Mouse (Mus musculus) megakaryocyte, adult 5-6 weeks (primary cell): ENCODE data around the gene Tmprss3. TPM values are rescaled to one million over a fixed set of nuclear protein-coding genes. Genes with fewer than 3 reads are reported as not detected.

Experiments
- ATAC-seq: 2 replicates; pipeline ENCODE4 v1.8.0; 2016; ENCODE audit warnings: mild to moderate bottlenecking, inconsistent platforms; ENCODE audit not compliant: poor library complexity, severe bottlenecking
- total RNA-seq, 2 experiments: library from RNA; stranded (forward) in 1 of 2; stranded (reverse) in 1 of 2; fragments of 153-499, 151-499 nt in 1 of 2; fragments of 221-1000, 200-1000 nt in 1 of 2; gene quantifications; 2 replicates each; pipeline versions ENCODE4 v1.2.3 to v1.2.4; 2015 to 2017

Tmprss3 gene
- total RNA-seq (2015) = 0.23 and 0.56 TPM in 2 replicates
- 0.16 and 0.26 TPM in 2 replicates for total RNA-seq (2017)

DNA sequence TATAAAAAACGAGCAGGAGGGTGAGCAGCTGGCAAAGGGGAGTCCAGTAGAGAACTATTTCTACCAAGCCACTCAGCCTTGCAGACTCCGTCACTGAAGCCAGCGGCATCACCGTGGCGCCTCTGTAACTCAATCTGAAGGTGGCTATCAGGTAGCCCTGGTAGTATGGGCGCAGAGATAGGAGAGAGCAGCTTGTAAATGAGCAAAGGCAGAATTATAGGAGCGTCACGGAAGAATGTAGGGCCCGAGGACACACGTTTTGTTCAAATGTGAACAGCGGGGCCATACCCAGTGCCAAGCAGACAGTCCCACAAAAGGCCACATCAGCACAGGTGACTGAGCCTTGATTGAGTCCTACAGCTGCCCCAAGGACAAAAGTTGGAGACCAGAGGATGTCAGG lies at the start of gene Tmprss3:
Gene Tmprss3, minus strand, starts transcription at position 101 of the 400 bp plus-strand sequence.
- ATAC-seq = no peak

DNA sequence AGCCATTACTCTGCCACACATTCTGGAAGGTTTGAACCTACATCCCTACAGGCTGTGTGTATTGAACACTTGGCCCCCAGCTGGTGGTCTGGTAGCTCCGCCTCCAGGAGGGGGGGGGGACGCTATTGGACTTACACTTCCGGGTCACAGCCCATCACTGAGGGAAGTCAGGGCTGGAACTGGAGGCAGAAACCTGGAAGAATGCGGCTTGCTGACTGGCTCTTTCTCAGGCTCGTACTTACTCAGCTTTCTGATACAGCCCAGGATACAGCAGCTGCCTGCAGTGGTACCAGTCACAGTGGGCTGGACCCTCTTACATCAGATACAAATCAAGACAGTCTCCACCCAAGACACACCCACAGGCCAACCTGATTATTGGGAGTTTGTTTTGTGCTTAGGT lies 48.4 kb upstream of the Tmprss3 start:
- no peak for ATAC-seq

DNA sequence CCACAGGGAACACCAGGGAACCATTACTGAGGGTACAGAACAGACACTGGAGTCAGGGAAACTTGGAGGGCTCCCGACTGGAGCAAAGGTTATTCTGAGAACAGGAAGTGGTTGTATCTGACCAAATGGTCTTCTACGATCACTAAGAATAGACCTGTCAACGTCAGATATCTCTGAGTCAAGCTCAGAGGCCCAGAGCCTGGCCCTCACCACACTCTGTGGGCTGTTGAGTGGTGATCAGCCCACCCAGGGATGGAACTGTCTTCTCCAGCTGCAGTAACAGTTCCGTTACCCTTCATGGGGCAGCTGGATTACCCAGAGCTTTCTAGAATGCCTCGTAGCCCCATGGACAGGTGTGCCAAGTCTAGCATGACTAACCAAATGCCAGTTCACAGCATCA lies 46.5 kb upstream of the Tmprss3 start:
- ATAC-seq = no peak

DNA sequence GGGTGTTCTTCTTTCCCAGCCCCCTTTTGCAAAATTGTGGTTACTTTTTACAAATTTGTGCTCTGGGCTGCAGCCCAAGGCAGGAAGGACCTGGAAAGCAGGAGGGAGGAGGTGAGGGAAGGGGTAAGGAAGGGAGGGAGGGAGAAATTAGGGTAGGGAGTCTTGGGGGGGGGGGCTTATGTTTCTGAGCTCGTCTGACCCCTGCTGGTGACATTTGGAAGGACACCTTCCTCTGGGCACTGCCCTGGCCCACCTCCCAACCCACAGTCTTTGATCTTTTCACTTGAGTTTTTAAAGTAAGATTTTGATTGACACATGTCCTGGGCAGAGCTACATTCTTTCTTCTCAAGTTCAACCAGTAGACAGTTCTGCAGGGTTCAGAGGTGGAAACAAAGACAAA lies 44.0 kb upstream of the Tmprss3 start:
- ATAC-seq = 0 out of 2 replicates have a peak, but pooled peaks have one; percentile 43

DNA sequence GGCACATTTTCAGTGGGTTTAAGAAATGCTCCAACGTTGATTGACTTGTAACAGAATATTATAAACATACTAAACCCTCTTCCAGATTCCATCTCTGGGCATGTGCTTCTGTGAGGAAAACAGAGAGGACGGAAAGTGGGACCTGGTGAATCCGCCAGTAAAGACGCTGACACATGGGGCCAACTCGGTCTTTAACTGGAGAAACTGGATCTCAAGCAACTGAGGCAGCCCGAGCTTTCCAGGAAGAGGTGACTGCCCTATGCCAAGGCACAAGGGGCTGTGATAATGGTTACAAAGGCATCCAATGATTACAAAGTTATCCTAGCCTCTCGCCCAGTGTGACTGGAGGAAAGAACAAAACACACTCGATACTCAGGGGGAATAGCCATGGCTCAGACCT lies 42.4 kb upstream of the Tmprss3 start:
- no peak for ATAC-seq

DNA sequence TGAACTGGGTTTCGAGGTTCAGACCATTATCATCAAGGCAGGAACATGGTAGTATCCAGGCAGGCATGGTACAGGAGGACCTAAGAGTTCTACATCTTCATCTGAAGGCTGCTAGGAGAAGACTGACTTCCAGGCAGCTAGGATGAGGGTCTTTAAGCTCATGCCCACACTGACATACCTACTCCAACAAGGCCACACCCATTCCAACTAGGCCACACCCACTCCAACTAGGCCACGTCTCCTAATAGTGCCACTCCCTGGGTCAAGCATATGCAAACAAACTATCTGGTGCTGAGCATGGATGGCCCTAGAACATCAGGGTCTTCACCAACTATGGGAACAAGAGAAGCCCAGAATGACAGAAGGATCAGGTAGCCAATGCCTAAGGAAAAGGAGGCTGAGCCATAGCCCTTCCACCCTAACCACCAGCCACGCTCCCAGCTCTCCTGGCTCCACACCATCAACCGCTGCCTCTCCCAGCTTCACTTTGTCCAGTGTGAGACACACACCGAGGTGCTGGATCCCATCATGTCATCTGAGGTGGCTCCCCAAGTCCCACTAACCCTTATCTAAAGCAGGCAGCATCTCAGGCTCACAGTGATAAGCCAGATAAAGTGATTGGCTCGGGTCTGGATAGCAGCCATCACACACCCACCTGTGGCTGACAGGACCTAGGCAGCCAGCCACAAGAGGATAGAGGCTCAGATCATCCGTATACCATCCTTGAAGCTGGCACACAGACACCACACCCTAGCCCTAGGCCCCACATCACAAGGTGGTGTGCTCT lies 39.6 kb upstream of the Tmprss3 start:
- ATAC-seq = no peak

DNA sequence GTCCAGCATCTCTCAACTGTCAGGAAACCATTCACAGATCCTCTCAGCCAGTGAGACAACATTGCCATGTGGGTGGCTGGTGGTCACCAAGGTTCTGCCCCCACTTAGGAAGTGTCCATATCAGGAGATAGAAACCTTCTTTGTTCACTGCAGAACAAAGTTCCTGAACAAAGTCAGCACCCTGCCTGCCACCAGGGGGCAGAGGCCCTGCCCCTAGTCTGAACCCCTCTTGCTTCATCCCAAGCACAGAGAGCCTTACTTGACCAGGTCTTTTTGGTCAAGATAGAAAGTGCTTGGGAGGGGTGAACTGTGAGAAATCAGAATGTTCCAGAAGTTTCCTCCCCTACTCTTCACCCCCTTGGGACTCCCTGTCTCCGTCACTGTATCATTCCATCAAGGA lies 37.1 kb upstream of the Tmprss3 start:
- no peak for ATAC-seq

DNA sequence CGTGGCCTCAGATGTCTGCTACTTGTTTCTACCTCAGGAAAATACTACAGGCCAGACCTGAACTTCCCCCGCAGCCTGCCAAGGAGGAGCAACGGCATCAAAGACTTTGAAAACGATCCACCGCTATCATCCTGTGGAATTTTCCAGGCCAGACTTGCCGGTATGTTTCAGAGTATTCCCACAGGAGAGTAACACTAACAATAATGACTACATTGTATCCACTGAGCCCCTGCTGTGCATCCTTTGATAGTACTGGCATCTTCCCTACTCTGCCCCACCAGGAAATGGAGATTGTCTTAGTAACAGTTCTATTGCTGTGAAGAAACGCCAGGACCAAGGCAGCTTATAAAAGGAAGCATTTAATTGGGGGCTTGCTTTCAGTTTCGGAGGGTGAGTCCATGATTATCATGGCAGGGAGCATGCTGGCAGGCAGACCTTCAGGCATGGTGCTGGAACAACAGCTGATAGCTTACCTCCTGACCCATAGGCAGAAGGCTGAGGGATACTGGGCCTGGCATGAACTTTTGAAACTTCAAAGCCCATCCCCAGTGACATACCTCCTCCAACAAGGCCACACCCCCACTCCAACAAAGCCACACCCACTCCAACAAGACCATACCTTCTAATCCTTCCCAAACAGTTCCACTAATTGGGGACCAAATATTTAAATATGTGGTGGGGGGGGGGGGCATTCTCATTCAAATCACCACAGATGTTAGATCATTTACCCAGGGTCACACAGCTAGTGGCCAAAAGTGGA lies 33.7 kb upstream of the Tmprss3 start:
- ATAC-seq = no peak

DNA sequence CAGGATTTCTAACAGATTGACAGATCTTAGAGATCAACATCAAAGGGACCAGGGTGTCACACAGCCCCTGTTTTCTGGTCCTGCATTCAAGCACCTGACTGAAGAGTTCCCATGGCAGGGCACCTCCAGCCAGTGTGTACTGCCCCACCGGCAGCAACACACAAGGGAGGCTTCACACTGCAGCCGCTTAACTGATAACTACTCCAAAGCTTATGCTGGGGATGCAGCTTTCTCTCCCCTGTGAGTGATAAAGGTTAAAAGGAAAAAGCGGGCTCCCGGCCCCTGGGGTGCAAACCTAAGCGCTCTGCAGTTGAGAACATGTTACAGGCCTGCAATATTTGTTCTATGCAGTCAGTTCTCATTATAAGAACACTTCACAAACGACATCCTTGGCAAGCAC lies 33.0 kb upstream of the Tmprss3 start:
- ATAC-seq = no peak

DNA sequence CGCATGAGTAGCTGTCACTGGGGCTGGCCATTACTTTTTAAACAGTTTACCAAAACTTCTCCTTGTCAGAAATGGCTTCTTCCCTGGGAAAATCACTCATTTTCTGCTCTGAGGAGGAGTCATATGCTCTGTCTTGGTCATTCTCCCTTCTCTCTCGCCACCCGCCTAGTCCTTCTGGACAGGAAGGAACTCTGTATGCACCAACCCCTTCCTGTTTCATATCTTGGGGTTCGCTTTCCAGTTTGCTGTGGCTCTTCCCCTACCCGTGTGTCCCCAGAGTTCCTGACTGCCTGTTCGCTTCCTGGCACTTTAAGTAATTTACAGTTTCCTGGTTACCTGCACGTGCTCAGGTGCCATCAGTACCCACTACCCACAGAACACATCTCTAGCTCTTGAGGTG lies 28.2 kb upstream of the Tmprss3 start:
- ATAC-seq = peak; percentile 74

DNA sequence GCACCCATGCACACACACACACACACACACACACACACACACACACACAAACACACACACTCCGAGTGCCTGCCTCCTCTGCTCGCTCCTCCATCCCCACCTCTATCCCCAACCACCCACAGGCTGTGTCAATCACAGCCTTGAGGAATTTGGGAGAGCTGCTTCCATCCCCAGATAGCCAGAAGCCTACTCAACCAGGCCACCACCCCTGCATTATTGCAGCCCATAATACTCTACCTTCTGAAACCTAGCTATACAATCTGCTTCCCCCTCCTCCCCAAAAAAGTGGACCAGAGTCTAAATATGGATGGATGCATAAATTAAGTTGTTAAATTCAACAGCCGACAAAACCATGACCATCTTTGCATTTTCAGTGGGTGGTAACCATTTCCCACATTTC lies 27.6 kb upstream of the Tmprss3 start:
- no peak for ATAC-seq

DNA sequence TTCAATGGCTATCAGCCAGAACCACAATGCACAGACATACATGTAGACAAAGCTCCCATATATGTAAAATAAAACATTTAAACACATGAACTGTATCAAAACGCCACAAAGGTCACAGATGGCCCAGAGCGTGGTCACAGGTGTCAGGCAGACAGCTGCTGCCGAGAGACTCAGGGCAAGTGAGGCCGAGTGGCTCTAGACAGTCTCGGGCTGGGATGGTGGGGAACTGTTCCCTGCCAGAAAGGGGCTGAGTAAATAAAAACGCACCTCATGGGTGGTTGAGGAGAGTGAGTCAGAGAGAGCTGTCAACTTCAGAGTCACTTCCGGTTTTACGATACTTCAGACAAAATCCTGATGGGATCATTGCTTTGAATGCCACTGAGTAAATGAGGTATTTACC lies 25.8 kb upstream of the Tmprss3 start:
- ATAC-seq = peak; percentile 37; the same call in 1 of the 2 replicates

DNA sequence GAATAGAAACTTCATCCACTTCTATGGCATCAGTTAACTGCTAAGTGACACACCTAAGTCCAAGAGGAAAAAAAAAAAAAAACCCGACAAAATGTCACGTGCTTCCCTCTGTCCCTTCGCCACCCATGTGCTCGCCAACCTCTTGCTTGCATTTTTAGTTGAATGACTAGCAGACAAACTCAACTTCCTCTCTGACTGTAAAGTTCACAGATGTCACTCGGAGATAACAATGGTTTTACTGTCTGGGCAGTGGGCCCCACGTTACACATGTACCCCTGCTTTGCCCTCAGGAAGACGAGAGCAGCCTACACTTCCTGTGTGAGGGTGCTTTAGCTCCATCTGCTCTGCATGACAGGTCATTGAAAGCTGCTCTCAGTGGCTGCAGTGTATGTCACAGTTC lies 25.1 kb upstream of the Tmprss3 start:
- peak; percentile 56 for ATAC-seq

DNA sequence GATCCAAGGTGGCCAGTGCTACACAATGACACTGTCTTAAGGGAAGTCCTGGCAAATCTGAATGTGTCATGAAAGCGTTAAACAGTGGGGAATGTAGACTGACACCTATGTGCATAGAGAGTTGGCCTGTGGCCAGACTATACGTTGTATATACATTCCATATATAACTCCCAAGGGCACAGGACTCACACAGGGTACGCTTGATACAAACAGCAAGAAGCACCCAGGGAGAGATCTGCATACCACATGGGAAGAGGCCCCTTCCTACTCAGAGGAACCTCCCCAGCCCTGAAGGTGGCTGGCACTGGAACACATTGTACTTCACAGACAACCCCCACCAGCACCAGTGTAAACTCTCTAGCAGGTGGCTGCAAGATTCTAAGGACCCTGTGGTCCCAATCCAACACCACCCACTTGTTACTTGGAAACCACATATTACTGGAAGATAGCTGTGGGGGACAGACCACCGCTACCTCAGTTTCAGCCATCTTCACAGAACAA lies 24.1 kb upstream of the Tmprss3 start:
- no peak for ATAC-seq

DNA sequence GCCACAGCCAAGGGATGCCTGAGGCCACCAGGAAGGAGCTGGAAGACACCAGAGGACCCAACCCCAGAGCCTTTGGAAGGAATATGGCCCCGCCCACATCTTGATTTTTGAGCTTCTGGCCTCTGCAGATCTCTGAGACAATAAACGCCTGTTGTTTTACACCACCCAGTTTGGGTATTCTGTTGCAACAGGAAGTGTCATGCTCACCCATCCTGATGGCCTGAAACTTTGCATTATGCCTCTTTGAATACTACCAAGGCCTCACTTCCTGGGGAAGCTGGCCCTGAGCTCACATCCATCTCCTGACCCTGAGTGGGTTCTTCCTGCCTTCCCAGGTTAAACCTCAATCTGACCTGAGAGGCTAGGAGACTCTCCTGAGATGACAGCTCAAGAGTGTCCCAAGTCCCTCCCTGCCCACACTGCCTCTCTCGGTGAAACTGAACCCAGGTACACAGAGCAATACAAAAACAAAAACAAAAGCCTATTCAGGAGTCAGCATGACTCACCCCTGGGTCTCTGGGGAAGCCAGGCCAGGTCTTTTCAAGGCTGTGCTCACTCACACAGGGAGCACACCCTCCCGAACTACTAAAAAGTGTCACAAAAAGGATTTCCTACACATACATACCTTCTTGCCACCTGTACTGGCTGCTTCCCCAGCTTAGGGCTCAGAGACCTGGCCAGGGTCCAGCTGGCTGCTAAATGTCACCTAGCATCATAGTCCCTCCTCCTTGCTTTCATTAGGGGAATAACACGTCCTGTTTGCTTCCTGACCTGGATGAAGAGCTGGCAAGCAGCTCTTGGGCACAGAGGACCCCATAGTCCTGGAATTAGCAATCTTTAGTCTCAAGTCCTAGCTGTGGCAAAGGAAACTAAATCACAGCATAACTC lies 17.5 kb upstream of the Tmprss3 start:
- ATAC-seq = peak; percentile 78

DNA sequence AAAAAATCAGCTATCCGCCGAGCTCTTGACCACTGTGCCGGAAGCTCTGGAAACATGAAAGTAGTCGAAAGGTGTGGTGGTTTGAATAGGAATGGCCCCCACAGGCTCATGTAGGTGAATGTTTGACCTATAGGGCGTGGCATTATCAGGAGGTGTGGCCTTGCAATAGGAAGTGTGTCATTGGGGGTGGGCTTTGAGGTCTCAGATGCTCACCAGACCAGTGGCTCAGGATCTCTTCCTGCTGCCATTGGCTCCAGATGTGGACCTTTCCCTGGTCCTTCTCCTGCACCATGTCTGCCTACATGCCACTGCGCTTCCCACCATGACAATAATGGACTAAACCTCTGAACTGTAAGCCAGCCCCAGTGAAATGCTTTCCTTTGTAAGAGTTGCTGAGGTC lies 13.1 kb upstream of the Tmprss3 start:
- ATAC-seq = no peak

DNA sequence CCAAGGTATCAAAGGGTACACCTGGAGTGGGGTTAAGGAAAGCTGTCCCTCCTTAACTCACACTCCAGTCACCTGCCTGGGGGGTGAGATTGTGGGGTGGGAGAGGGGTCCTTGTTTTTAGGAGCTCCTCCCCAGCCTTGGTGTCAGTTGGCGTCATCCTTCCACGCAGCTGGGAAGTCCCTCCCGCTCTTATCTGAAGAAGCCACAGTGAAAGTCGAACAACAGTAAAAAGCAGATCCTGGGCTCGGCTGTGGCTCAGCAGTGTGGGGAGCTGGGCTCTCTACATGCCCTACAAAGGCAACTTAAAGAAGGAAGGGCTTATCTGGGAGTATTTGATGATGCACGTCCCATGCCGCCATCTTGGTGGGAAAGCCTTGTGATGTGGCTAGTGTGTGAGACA lies 11.5 kb upstream of the Tmprss3 start:
- 0 out of 2 replicates have a peak, but pooled peaks have one; percentile 15 for ATAC-seq

DNA sequence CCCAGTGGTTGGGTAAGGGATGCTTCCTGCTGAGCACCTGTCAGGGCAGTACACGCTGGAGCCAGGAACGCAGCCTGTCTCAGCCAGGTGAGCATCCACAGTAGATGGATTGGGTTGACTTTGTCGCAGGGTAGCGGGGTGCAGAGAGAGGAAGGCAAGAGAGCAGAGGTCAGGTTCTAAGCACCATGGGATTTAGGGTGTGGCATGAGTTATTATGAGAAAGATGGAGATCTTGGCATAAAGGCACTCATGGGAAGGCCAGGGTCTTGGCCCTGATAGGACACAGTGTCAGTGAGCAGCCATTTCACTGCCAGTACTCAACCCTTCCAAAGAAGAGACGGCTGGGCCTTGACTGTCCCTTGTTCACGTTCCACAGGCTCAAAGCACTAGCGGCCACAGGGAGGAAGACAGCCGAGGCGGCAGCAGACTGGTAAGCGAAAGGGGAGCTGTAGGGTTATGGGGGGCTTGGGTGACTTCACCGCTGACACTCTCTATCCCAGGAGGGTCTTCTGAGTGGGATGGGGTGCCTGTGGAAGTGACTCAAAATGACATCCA lies 10.7 kb upstream of the Tmprss3 start:
- no peak for ATAC-seq

DNA sequence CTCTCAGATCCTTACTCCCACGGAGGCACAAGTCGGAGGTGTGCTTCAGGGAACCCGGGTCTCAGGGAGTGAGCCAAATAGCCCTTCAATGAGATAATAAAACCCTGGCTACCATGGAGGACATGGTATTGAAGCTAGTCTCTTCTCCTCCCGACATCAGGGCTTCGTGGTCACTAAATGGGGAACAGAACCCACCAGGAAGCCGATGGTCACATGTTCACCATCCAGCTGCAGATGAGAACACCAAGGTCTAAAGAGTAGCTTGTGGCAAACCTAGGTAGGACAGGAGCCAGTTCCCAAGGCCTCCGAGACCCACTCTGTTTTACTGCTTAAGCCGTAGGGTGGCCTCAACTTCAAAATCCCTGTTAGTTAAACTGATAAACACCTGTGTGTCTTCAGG lies 9.9 kb upstream of the Tmprss3 start:
- ATAC-seq = peak; percentile 53

DNA sequence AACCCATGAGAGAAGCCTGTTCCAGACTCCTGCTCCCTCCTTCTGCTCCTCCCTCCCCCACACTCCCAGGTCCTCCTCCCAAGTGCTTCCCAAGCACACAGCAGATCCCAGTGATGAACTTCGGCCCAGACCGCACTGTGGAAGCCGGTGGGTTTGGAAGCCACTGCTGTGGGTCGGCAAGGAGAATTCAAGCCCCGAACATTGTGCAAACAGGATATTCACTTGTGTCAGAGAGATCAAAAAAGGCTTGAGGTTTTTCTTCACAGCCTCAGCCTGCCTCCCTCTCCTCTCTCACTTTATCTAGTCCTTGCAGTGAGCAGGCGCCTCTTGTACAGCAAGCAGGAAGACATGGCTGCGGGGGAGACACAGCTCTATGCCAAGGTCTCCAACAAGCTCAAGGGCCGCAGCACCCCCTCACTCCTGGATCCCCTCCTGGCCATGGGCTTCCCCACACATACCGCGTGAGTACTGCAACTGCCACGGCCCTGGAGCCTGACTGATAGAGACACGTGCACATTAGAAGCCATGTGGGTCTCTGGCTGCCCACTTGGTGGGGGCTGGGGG lies 9.1 kb upstream of the Tmprss3 start, which contains the start of gene Ubash3a:
Gene Ubash3a, plus strand, starts transcription at position 103 of the 564 bp plus-strand sequence.
- ATAC-seq = peak; percentile 58
